Mouse (Mus musculus) ES-Bruce4 (cell line): ENCODE data around the gene Memo1. TPM values are rescaled to one million over a fixed set of nuclear protein-coding genes. Genes with fewer than 3 reads are reported as not detected.
"Not testable (repeated sequence)": the region's sequence is repeated elsewhere in the genome, so short reads cannot be mapped to it uniquely, and the experiment has no call there.

Experiments used
- H3K27ac ChIP-seq: 2 replicates; pipeline ENCODE4 v1.5.1; 2012; ENCODE audit warnings: low read length, inconsistent platforms; ENCODE audit not compliant: insufficient read depth
- H3K27me3 ChIP-seq: 2 replicates; pipeline ENCODE4 v1.6.1; 2012; ENCODE audit warnings: mild to moderate bottlenecking, low read length, inconsistent platforms; ENCODE audit not compliant: control insufficient read depth, poor library complexity, insufficient read depth, severe bottlenecking
- H3K36me3 ChIP-seq: 2 replicates; pipeline ENCODE4 v1.6.1; 2012; ENCODE audit warnings: inconsistent platforms, mild to moderate bottlenecking, low read length, moderate library complexity; ENCODE audit not compliant: control insufficient read depth, poor library complexity, insufficient read depth, severe bottlenecking
- H3K4me1 ChIP-seq: one replicate; pipeline ENCODE4 v1.8.1; 2011; ENCODE audit warnings: low read length; ENCODE audit not compliant: control insufficient read depth, insufficient read depth
- H3K4me3 ChIP-seq: 2 replicates; pipeline ENCODE4 v1.5.1; 2011; ENCODE audit warnings: low read depth, mild to moderate bottlenecking, low read length
- H3K9ac ChIP-seq: 2 replicates; pipeline ENCODE4 v1.6.1; 2012; ENCODE audit warnings: low read depth, mild to moderate bottlenecking, inconsistent platforms; ENCODE audit not compliant: poor library complexity, severe bottlenecking
- H3K9me3 ChIP-seq: replicated peaks from 2 replicates; pipeline ENCODE4 v1.6.1; 2012; ENCODE audit warnings: mild to moderate bottlenecking, low read length, inconsistent platforms; ENCODE audit not compliant: control insufficient read depth, poor library complexity, insufficient read depth, severe bottlenecking
- CTCF ChIP-seq: IDR thresholded peaks from one replicate; pipeline ENCODE4 v1.8.1; 2011; ENCODE audit warnings: low read depth, low read length
- EP300 ChIP-seq: IDR thresholded peaks from 2 replicates; pipeline ENCODE4 v1.6.1; 2011; ENCODE audit warnings: low read depth, low read length; ENCODE audit not compliant: insufficient read depth
- POLR2A ChIP-seq: IDR thresholded peaks from one replicate; pipeline ENCODE4 v1.8.1; 2011; ENCODE audit warnings: low read length; ENCODE audit not compliant: insufficient read depth
- polyA plus RNA-seq: library from polyadenylated mRNA; stranded (reverse); fragments of >200 nt; gene quantifications from 2 replicates; pipeline ENCODE4 v1.2.4, GENCODE M21; 2011; ENCODE audit warnings: low read depth; ENCODE audit not compliant: missing spikeins, insufficient read depth, insufficient read length

Gene Memo1
- polyA plus RNA-seq, 1 experiment, result 74.6 TPM

DNA sequence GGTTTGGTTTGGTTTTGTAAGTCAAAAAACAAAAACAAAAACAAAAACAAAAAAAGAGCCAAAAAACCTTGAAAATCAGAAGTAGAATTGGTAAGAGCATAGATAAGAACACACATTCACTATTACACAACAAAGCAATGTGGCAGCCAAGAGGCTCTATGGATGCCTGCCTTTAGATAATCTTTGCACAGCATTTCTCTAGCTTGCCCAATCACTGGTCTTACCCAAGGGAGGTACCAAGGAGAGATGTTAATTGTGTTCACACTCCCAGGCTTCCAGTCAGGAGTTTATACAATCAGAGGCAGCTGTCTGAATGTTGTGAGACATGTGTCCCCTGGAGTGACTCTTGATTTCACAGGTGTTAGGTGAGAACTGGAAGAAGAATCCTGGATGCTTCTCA, 114.4 kb downstream of the Memo1 start:
- Histone ChIP-seq H3K4me1 (no peaks in the 10 kb centered on the region), H3K4me3 (no peak overlapping the region), H3K9me3 (no peaks in the 10 kb centered on the region), H3K9ac (no peak overlapping the region), H3K27ac (no peak overlapping the region), H3K36me3 (no peaks in the 10 kb centered on the region), H3K27me3 (no peaks in the 10 kb centered on the region)
- no peak for TF ChIP-seq EP300

DNA sequence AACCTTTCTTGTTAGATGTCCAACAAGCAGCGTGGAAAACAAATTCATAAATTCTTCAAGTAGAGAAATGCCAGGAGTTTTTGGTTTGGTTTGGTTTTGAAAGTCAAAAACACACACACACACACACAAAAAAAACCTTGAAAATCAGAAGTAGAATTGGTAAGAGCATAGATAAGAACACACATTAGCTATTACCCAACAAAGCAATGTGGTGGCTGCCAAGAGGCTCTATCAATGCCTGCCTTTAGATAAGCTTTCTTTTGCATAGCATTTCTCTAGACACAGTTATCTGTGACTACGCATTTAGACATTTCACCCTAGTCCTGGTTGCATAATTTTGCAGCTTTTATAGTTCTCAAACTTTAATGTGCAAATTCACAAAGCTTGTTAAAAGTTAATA, 115.7 kb downstream of the Memo1 start:
- H3K27me3 ChIP-seq, result not testable (repeated sequence)

DNA sequence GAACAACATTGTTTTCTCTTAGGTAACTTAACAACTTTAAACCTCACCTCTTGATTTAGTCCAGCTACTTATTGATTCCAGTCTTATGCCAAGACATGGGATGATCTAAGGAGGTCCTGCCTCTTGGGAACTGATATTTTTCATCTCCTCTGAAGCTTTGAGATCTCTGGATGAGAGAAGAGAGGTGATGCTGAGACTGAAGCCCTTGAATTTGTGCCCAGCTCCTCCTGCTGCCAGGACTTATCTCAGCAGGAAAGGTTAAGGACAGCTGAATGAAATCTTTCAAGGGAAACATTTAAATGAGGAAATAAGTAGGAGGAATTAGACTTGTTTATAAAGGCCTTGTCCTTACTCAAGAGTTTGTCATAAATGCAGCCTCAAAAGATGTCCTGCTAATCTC, 121.6 kb downstream of the Memo1 start:
- Histone ChIP-seq H3K36me3 (no peaks in the 10 kb centered on the region), H3K4me3 (no peak overlapping the region), H3K9ac (no peak overlapping the region), H3K27me3 (no peaks in the 10 kb centered on the region), H3K4me1 (no peaks in the 10 kb centered on the region), H3K27ac (no peak overlapping the region), H3K9me3 (no peaks in the 10 kb centered on the region)
- TF ChIP-seq POLR2A (no peak), EP300 (no peak), CTCF (no peak)

More for the DNA sequence above, 115.7 kb downstream of the Memo1 start:
- H3K4me3 ChIP-seq, H3K4me1 ChIP-seq, H3K9me3 ChIP-seq, H3K9ac ChIP-seq, H3K27ac ChIP-seq, H3K36me3 ChIP-seq: not testable (repeated sequence)

DNA sequence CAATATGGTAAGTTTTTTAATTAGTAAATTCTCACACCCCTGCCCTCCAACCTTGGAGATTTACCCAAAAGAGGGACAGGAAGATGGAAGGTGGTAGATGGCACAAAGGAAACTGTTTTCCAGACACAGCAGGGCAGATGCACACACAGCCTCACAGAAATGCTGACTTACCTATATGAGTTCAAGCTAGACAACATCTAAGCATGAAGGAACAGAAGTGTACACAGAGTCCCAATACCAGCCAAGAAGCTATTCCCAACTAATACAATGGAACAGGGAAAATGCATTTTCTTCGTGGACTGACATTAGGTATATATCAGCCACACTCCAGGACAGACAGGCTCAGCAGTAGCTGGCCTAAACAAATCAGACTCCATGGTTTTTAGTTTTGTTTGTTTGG, 122.5 kb downstream of the Memo1 start:
- H3K4me1 ChIP-seq, result no peaks in the 10 kb centered on the region
- no peaks in the 10 kb centered on the region for H3K9me3 ChIP-seq
- TF ChIP-seq POLR2A (no peak), EP300 (no peak), CTCF (no peak)
- H3K9ac ChIP-seq, result no peak overlapping the region
- no peak overlapping the region for H3K27ac ChIP-seq
- H3K4me3 ChIP-seq, result no peak overlapping the region
- no peaks in the 10 kb centered on the region for H3K36me3 ChIP-seq
- no peaks in the 10 kb centered on the region for H3K27me3 ChIP-seq

DNA sequence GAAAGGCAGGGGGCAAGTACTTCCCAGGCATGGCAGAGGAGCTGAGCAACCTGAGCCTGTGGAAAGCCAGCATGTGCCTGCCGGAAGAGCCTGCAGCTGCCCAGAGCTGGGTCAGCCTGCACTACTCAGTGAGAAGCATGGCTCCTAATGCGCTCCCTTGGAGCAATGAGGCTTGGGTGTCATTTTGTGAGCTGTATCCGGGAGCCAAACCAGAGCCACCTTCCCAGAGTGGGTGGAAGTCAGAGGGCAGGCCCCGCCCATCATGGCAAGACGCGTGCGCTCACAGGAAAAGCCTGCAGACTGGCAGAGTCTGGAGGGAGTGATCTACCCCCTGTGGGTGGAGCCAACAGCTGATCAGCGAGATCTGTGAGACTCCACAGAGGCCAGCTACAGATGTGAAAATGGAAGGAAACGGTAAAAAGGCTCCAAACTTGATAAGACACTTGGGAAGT, 135.9 kb downstream of the Memo1 start:
- H3K27ac ChIP-seq, result no peak overlapping the region
- H3K4me3 ChIP-seq, result peak overlapping the region; percentile 64
- H3K9me3 ChIP-seq, result no peaks in the 10 kb centered on the region
- no peaks in the 10 kb centered on the region for H3K27me3 ChIP-seq
- no peak overlapping the region for H3K9ac ChIP-seq
- H3K4me1 ChIP-seq, result no peaks in the 10 kb centered on the region
- no peak for TF ChIP-seq EP300
- no peak for TF ChIP-seq CTCF
- no peak for TF ChIP-seq POLR2A
- H3K36me3 ChIP-seq, result no peaks in the 10 kb centered on the region

DNA sequence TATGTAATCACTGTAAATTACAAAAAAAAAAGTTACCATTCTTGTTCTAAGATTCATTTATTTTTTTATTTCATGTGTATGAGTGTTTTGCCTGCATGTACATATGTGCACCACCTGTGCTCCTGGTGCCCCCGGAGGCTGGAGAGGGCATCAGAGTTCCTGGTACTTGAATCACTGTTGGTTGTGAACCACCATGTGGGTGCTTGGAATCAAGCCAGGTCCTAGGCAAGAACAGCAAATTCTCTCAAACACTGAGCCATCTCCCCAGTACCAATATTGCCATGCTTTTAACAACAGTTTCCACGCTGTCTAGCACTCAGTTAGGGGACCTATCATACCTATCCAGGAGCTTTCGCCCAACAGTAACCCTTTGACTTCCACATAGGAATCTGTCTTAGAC, 137.2 kb downstream of the Memo1 start:
- Histone ChIP-seq H3K4me3 (no peak overlapping the region), H3K4me1 (no peaks in the 10 kb centered on the region), H3K9ac (no peak overlapping the region), H3K9me3 (no peaks in the 10 kb centered on the region), H3K27me3 (no peaks in the 10 kb centered on the region), H3K27ac (no peak overlapping the region), H3K36me3 (no peaks in the 10 kb centered on the region)
- TF ChIP-seq CTCF, result no peak
- no peak for TF ChIP-seq POLR2A
- no peak for TF ChIP-seq EP300

Other genes with a start within 250 kb of the Memo1 start
- gene Srd5a2, start 247.6 kb downstream of the Memo1 start, polyA plus RNA-seq, result not detected in 2 replicates
- gene Dpy30, start 28.4 kb upstream of the Memo1 start, polyA plus RNA-seq, result 244 and 257 TPM in 2 replicates
- 30.1 and 30.6 TPM in 2 replicates for gene Spast, start 43.5 kb upstream of the Memo1 start, polyA plus RNA-seq
- gene Slc30a6, start 100.1 kb upstream of the Memo1 start, polyA plus RNA-seq, result 40.0 and 48.1 TPM in 2 replicates
- 0.55 and 0.56 TPM in 2 replicates for gene Nlrc4, start 163.6 kb upstream of the Memo1 start, polyA plus RNA-seq
- gene Yipf4, start 194.0 kb upstream of the Memo1 start, polyA plus RNA-seq, result 82.5 and 128 TPM in 2 replicates
- gene Birc6, start 232.8 kb upstream of the Memo1 start, polyA plus RNA-seq, result 123 and 132 TPM in 2 replicates